Mouse (Mus musculus) G1E (cell line): ENCODE data around the gene 9930022D16Rik.

ENCODE experiments used
- CTCF ChIP-seq: IDR thresholded peaks from 2 replicates; pipeline ENCODE4 v1.5.1; 2012; ENCODE audit warnings: low read depth, low read length, inconsistent platforms, mixed read lengths
- GATA2 ChIP-seq: IDR thresholded peaks from 2 replicates; pipeline ENCODE4 v1.6.1; 2012; ENCODE audit warnings: low read depth, low read length, inconsistent platforms, borderline replicate concordance
- POLR2AphosphoS5 ChIP-seq: IDR thresholded peaks from 2 replicates; pipeline ENCODE4 v1.6.1; 2012; ENCODE audit warnings: low read depth, low read length, inconsistent platforms; ENCODE audit not compliant: insufficient replicate concordance
- TAL1 ChIP-seq: conservative IDR thresholded peaks from 2 replicates; pipeline ENCODE4 v1.6.1; 2012; ENCODE audit warnings: low read depth, low read length, inconsistent platforms, mixed read lengths

- TF ChIP-seq CTCF = no peak
- TF ChIP-seq POLR2AphosphoS5 = no peak
- no peak for TF ChIP-seq GATA2
- TF ChIP-seq TAL1 = no peak
These were observed 54.4 kb downstream of the 9930022D16Rik start for GRCm38 (mm10) chr11:109468133-109468532.
